Mouse (Mus musculus) embryo, embryonic 11.5 days (tissue): ENCODE data around the gene Bcat1.

Source experiments
- DNase-seq: peaks from one replicate; pipeline ENCODE4 v3.0.0-alpha.2; 2012; ENCODE audit warnings: low read depth, low spot score

Gene Bcat1

GRCm38 (mm10) chr6:144944435-144945365, 131.3 kb downstream of the Bcat1 start:
- peak; percentile 64 for DNase-seq
